Mouse (Mus musculus) v-Abl transformed pro-B cells (cell line): ENCODE results near the gene Wee1.

Source experiments
- in situ Hi-C, 2 experiments: fragments of 400-800 bp; cut with MboI; formaldehyde crosslinking; loops; one replicate each; pipeline ENCODE4 v1.15.1; 2025; ENCODE audit not compliant: unreplicated experiment in 2 of 2

Wee1 gene

GRCm38 (mm10) chr7:110181446-110181845 lies 59.6 kb downstream of the Wee1 start:
- in situ Hi-C loops, result no loop called here

DNA sequence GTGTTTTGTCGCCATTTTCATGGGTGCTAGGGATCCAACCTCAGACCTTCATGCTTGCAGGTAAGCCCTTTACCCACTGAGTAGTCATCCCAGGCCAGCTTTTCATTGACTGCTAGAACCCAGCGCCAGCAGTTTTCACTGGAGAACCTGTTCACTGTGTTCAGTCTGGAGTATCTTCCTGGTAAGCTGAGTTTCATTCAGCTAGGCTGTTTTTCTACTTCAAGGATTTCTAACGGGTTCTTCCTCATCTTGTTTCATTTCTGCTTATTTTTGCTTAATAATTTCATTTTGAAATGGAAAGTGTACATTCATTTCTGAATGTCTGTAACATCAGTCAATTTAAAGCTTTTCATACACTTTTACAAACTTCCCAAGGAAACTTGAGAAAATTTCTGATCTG lies 62.8 kb downstream of the Wee1 start:
- in situ Hi-C loops, result no loop called here

DNA sequence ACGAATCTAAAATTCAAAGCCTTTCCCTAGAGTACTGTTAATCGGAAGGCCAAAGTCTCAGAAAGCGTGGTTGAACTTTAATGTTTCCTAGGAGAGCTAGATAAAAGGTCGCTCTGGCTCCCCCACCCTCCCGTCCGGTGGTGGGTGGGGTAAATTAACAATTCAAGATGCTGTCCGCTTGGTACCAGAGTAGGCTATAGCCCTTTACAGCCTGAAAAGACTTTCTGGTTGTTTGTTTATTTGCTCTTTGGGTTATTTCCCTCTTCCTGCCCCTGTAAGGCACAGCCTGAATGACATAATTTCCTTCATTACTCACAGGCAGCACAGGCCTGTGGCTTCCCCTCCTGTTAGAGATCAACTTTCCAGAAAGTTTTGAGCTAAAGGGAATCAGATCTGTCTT lies 68.1 kb downstream of the Wee1 start:
- in situ Hi-C loops, result no loop called here
